Mouse (Mus musculus): ENCODE measurements around the gene Nipsnap2. TPM values are rescaled to one million over a fixed set of nuclear protein-coding genes. Genes with fewer than 3 reads are reported as not detected.
A peak's percentile ranks its signal among the peaks of the same experiment; 100 is the strongest.

Nipsnap2 gene
- polyA plus RNA-seq, 1 experiment = 14.9 TPM

GRCm38 (mm10) chr5:129708412-129708811 lies 16.5 kb upstream of the Nipsnap2 start, which contains the start of gene Sept14:
Gene Sept14 (minus strand): TSS chr5:129708512.
- no peak within 1 kb of the TSS for H3K4me3 ChIP-seq (ENCODE audit: low read depth, low read length)
- 56% methylated on average over 2 of the region's 2 CpGs for WGBS
- no peaks in the 10 kb centered on the region for H3K36me3 ChIP-seq (ENCODE audit: control insufficient read depth, insufficient read depth, low read length)
- TF ChIP-seq POLR2A (IDR thresholded peaks at IDR 0.05; ENCODE audit: low read depth, low read length) = no peak
- TF ChIP-seq CTCF (IDR thresholded peaks at IDR 0.05; ENCODE audit: extremely low read depth, insufficient read length, insufficient replicate concordance, low read depth, low read length) = no peak
- no peak within 1 kb of the TSS for H3K27ac ChIP-seq (ENCODE audit: insufficient read depth, low read depth, low read length)
- no peaks in the 10 kb centered on the region for H3K4me1 ChIP-seq (ENCODE audit: control insufficient read depth, insufficient read depth, insufficient read length, low read length)
- H3K27me3 ChIP-seq (ENCODE audit: control insufficient read depth, insufficient read depth, low read length) = 0 out of 2 replicates have a peak, but pooled peaks cover 2% of the 10 kb centered on the region

- WGBS = under 1% methylated on average over 33 of the region's 33 CpGs
- Histone ChIP-seq H3K27ac (ENCODE audit: insufficient read depth, low read depth, low read length) (peak within 1 kb of the TSS; percentile 17; the same call in 1 of the 2 replicates), H3K4me3 (ENCODE audit: low read depth, low read length) (peak within 1 kb of the TSS; percentile 98), H3K4me1 (ENCODE audit: control insufficient read depth, insufficient read depth, insufficient read length, low read length) (no peaks in the 10 kb centered on the region), H3K27me3 (ENCODE audit: control insufficient read depth, insufficient read depth, low read length) (no peaks in the 10 kb centered on the region), H3K36me3 (ENCODE audit: control insufficient read depth, insufficient read depth, low read length) (peaks cover 9% of the 10 kb centered on the region)
- TF ChIP-seq CTCF (IDR thresholded peaks at IDR 0.05; ENCODE audit: extremely low read depth, insufficient read length, insufficient replicate concordance, low read depth, low read length) = no peak
- TF ChIP-seq POLR2A (IDR thresholded peaks at IDR 0.05; ENCODE audit: low read depth, low read length) = peak; percentile 62
Measured at GRCm38 (mm10) chr5:129715326-129715861, 9.5 kb upstream of the Nipsnap2 start, which contains the start of gene Mrps17. Gene Mrps17 (plus strand): TSS chr5:129715497.

GRCm38 (mm10) chr5:129717016-129717415 lies 7.8 kb upstream of the Nipsnap2 start:
- H3K4me3 ChIP-seq (ENCODE audit: low read depth, low read length) = no peak overlapping the region
- H3K27me3 ChIP-seq (ENCODE audit: control insufficient read depth, insufficient read depth, low read length) = no peaks in the 10 kb centered on the region
- no peaks in the 10 kb centered on the region for H3K4me1 ChIP-seq (ENCODE audit: control insufficient read depth, insufficient read depth, insufficient read length, low read length)
- H3K36me3 ChIP-seq (ENCODE audit: control insufficient read depth, insufficient read depth, low read length) = peaks cover 9% of the 10 kb centered on the region
- TF ChIP-seq POLR2A (IDR thresholded peaks at IDR 0.05; ENCODE audit: low read depth, low read length) (no peak), CTCF (IDR thresholded peaks at IDR 0.05; ENCODE audit: extremely low read depth, insufficient read length, insufficient replicate concordance, low read depth, low read length) (no peak)
- no peak overlapping the region for H3K27ac ChIP-seq (ENCODE audit: insufficient read depth, low read depth, low read length)
- 82% methylated on average over 9 of the region's 9 CpGs for WGBS

GRCm38 (mm10) chr5:129720176-129720575 lies 4.7 kb upstream of the Nipsnap2 start:
- no peak overlapping the region for H3K27ac ChIP-seq (ENCODE audit: insufficient read depth, low read depth, low read length)
- peaks cover 3% of the 10 kb centered on the region; the same call in 1 of the 2 replicates for H3K4me1 ChIP-seq (ENCODE audit: control insufficient read depth, insufficient read depth, insufficient read length, low read length)
- no peaks in the 10 kb centered on the region for H3K27me3 ChIP-seq (ENCODE audit: control insufficient read depth, insufficient read depth, low read length)
- WGBS = 91% methylated on average over 3 of the region's 3 CpGs
- TF ChIP-seq POLR2A (IDR thresholded peaks at IDR 0.05; ENCODE audit: low read depth, low read length) = no peak
- no peak for TF ChIP-seq CTCF (IDR thresholded peaks at IDR 0.05; ENCODE audit: extremely low read depth, insufficient read length, insufficient replicate concordance, low read depth, low read length)
- H3K36me3 ChIP-seq (ENCODE audit: control insufficient read depth, insufficient read depth, low read length) = peaks cover 9% of the 10 kb centered on the region
- no peak overlapping the region for H3K4me3 ChIP-seq (ENCODE audit: low read depth, low read length)

GRCm38 (mm10) chr5:129724268-129724667 lies 595 bp upstream of the Nipsnap2 start:
- H3K36me3 ChIP-seq (ENCODE audit: control insufficient read depth, insufficient read depth, low read length) = no peaks in the 10 kb centered on the region; the same call in 1 of the 2 replicates
- no peak for TF ChIP-seq CTCF (IDR thresholded peaks at IDR 0.05; ENCODE audit: extremely low read depth, insufficient read length, insufficient replicate concordance, low read depth, low read length)
- TF ChIP-seq POLR2A (IDR thresholded peaks at IDR 0.05; ENCODE audit: low read depth, low read length) = no peak
- peaks cover 5% of the 10 kb centered on the region for H3K4me1 ChIP-seq (ENCODE audit: control insufficient read depth, insufficient read depth, insufficient read length, low read length)
- H3K27ac ChIP-seq (ENCODE audit: insufficient read depth, low read depth, low read length) = no peak overlapping the region
- WGBS = 33% methylated on average over 4 of the region's 4 CpGs
- no peak overlapping the region for H3K4me3 ChIP-seq (ENCODE audit: low read depth, low read length)
- H3K27me3 ChIP-seq (ENCODE audit: control insufficient read depth, insufficient read depth, low read length) = no peaks in the 10 kb centered on the region

GRCm38 (mm10) chr5:129725774-129726392 lies 1.0 kb downstream of the Nipsnap2 start:
- 15% methylated on average over 7 of the region's 7 CpGs for WGBS
- Histone ChIP-seq H3K27ac (ENCODE audit: insufficient read depth, low read depth, low read length) (peak overlapping the region; percentile 88; the same call in 1 of the 2 replicates), H3K4me1 (ENCODE audit: control insufficient read depth, insufficient read depth, insufficient read length, low read length) (peaks cover 10% of the 10 kb centered on the region), H3K4me3 (ENCODE audit: low read depth, low read length) (peak overlapping the region; percentile 95), H3K36me3 (ENCODE audit: control insufficient read depth, insufficient read depth, low read length) (no peaks in the 10 kb centered on the region), H3K27me3 (ENCODE audit: control insufficient read depth, insufficient read depth, low read length) (no peaks in the 10 kb centered on the region)
- TF ChIP-seq POLR2A (IDR thresholded peaks at IDR 0.05; ENCODE audit: low read depth, low read length) (no peak), CTCF (IDR thresholded peaks at IDR 0.05; ENCODE audit: extremely low read depth, insufficient read length, insufficient replicate concordance, low read depth, low read length) (no peak)

- 85% methylated on average over 3 of the region's 3 CpGs for WGBS
- H3K4me3 ChIP-seq (ENCODE audit: low read depth, low read length) = no peak overlapping the region
- H3K27ac ChIP-seq (ENCODE audit: insufficient read depth, low read depth, low read length) = no peak overlapping the region
- H3K4me1 ChIP-seq (ENCODE audit: control insufficient read depth, insufficient read depth, insufficient read length, low read length) = peaks cover 10% of the 10 kb centered on the region
- no peaks in the 10 kb centered on the region for H3K27me3 ChIP-seq (ENCODE audit: control insufficient read depth, insufficient read depth, low read length)
- H3K36me3 ChIP-seq (ENCODE audit: control insufficient read depth, insufficient read depth, low read length) = no peaks in the 10 kb centered on the region
- TF ChIP-seq CTCF (IDR thresholded peaks at IDR 0.05; ENCODE audit: extremely low read depth, insufficient read length, insufficient replicate concordance, low read depth, low read length) (no peak), POLR2A (IDR thresholded peaks at IDR 0.05; ENCODE audit: low read depth, low read length) (no peak)
Measured at GRCm38 (mm10) chr5:129726784-129727183, 1.9 kb downstream of the Nipsnap2 start.

Data from small intestine, adult 2 months (tissue).